Mouse (Mus musculus): ENCODE data around the gene Carmil1. TPM values are rescaled to one million over a fixed set of nuclear protein-coding genes. Genes with fewer than 3 reads are reported as not detected.

The Carmil1 gene
- total and polyA plus RNA-seq, 2 experiments from 2014 or later: 39.3 to 50.9 TPM

GRCm38 (mm10) chr13:24279762-24280438 is 695 bp downstream of the Carmil1 start:
- no peak for TF ChIP-seq CTCF (IDR thresholded peaks at IDR 0.05; ENCODE audit: low read depth)
- DNase-seq (ENCODE audit: low spot score): peak; percentile 24
- Histone ChIP-seq H3K36me3 (ENCODE audit: insufficient read depth, low read length) (no peaks in the 10 kb centered on the region), H3K4me3 (ENCODE audit: low read length) (peak overlapping the region; percentile 82), H3K4me1 (ENCODE audit: insufficient read depth, low read length) (0 out of 2 replicates have a peak, but pooled peaks cover 3% of the 10 kb centered on the region), H3K9me3 (ENCODE audit: low read length) (no peaks in the 10 kb centered on the region), H3K9ac (replicated peaks; ENCODE audit: low read length) (peak overlapping the region; percentile 86), H3K27me3 (ENCODE audit: insufficient read depth, low read length) (no peaks in the 10 kb centered on the region), H3K4me2 (ENCODE audit: low read depth, low read length) (peak overlapping the region; percentile 62), H3K27ac (peak overlapping the region; percentile 92; the same call in 1 of the 2 replicates)
- WGBS: 1% methylated on average over 20 of the region's 21 CpGs
- ATAC-seq: no peak; the same call in 1 of the 2 replicates

- 49% methylated on average over 11 of the region's 11 CpGs for WGBS
Observed at GRCm38 (mm10) chr13:24279407-24279761, 1.2 kb downstream of the Carmil1 start.

GRCm38 (mm10) chr13:24272740-24273377 is 7.7 kb downstream of the Carmil1 start:
- DNase-seq (ENCODE audit: low spot score): no peak
- no peak for TF ChIP-seq CTCF (IDR thresholded peaks at IDR 0.05; ENCODE audit: low read depth)
- Histone ChIP-seq H3K4me1 (ENCODE audit: insufficient read depth, low read length) (no peaks in the 10 kb centered on the region; the same call in 1 of the 2 replicates), H3K9ac (replicated peaks; ENCODE audit: low read length) (no peak overlapping the region), H3K4me3 (ENCODE audit: low read length) (no peak overlapping the region), H3K27me3 (ENCODE audit: insufficient read depth, low read length) (no peaks in the 10 kb centered on the region), H3K27ac (no peak overlapping the region; the same call in 1 of the 2 replicates), H3K9me3 (ENCODE audit: low read length) (no peaks in the 10 kb centered on the region), H3K36me3 (ENCODE audit: insufficient read depth, low read length) (0 out of 2 replicates have a peak, but pooled peaks cover 5% of the 10 kb centered on the region), H3K4me2 (ENCODE audit: low read depth, low read length) (no peak overlapping the region)
- 70% methylated on average over 4 of the region's 4 CpGs for WGBS
- ATAC-seq: no peak

More at GRCm38 (mm10) chr13:24279407-24279761, 1.2 kb downstream of the Carmil1 start:
- DNase-seq (ENCODE audit: low spot score) (no peak), ATAC-seq (no peak)
- TF ChIP-seq CTCF (IDR thresholded peaks at IDR 0.05; ENCODE audit: low read depth): no peak
- H3K4me3 ChIP-seq (ENCODE audit: low read length): peak overlapping the region; percentile 82
- H3K36me3 ChIP-seq (ENCODE audit: insufficient read depth, low read length): 0 out of 2 replicates have a peak, but pooled peaks cover 2% of the 10 kb centered on the region
- H3K27ac ChIP-seq: no peak overlapping the region
- peak overlapping the region; percentile 62 for H3K4me2 ChIP-seq (ENCODE audit: low read depth, low read length)
- no peaks in the 10 kb centered on the region for H3K9me3 ChIP-seq (ENCODE audit: low read length)
- peak overlapping the region; percentile 86 for H3K9ac ChIP-seq (replicated peaks; ENCODE audit: low read length)
- H3K27me3 ChIP-seq (ENCODE audit: insufficient read depth, low read length): no peaks in the 10 kb centered on the region
- 0 out of 2 replicates have a peak, but pooled peaks cover 3% of the 10 kb centered on the region for H3K4me1 ChIP-seq (ENCODE audit: insufficient read depth, low read length)

GRCm38 (mm10) chr13:24269100-24269465 is 11.5 kb downstream of the Carmil1 start:
- WGBS: 72% methylated on average over 3 of the region's 3 CpGs
- Histone ChIP-seq H3K36me3 (ENCODE audit: insufficient read depth, low read length) (no peaks in the 10 kb centered on the region), H3K27ac (peak overlapping the region; percentile 77)

GRCm38 (mm10) chr13:24268355-24269099 is 12.1 kb downstream of the Carmil1 start:
- WGBS: 52% methylated on average over 14 of the region's 14 CpGs
- no peak overlapping the region for H3K4me3 ChIP-seq (ENCODE audit: low read length)
- no peak overlapping the region for H3K9ac ChIP-seq (replicated peaks; ENCODE audit: low read length)
- DNase-seq (ENCODE audit: low spot score) (peak; percentile 30), ATAC-seq (peak; percentile 68)
- H3K27ac ChIP-seq: peak overlapping the region; percentile 77
- no peaks in the 10 kb centered on the region; the same call in 1 of the 2 replicates for H3K4me1 ChIP-seq (ENCODE audit: insufficient read depth, low read length)
- H3K36me3 ChIP-seq (ENCODE audit: insufficient read depth, low read length): no peaks in the 10 kb centered on the region
- H3K9me3 ChIP-seq (ENCODE audit: low read length): no peaks in the 10 kb centered on the region
- H3K4me2 ChIP-seq (ENCODE audit: low read depth, low read length): no peak overlapping the region
- no peaks in the 10 kb centered on the region for H3K27me3 ChIP-seq (ENCODE audit: insufficient read depth, low read length)
- TF ChIP-seq CTCF (IDR thresholded peaks at IDR 0.05; ENCODE audit: low read depth): no peak

More at GRCm38 (mm10) chr13:24269100-24269465, 11.5 kb downstream of the Carmil1 start:
- Histone ChIP-seq H3K9ac (replicated peaks; ENCODE audit: low read length) (no peak overlapping the region), H3K4me2 (ENCODE audit: low read depth, low read length) (no peak overlapping the region), H3K4me3 (ENCODE audit: low read length) (no peak overlapping the region), H3K9me3 (ENCODE audit: low read length) (no peaks in the 10 kb centered on the region), H3K27me3 (ENCODE audit: insufficient read depth, low read length) (no peaks in the 10 kb centered on the region), H3K4me1 (ENCODE audit: insufficient read depth, low read length) (no peaks in the 10 kb centered on the region; the same call in 1 of the 2 replicates)
- TF ChIP-seq CTCF (IDR thresholded peaks at IDR 0.05; ENCODE audit: low read depth): no peak
- ATAC-seq: no peak
- DNase-seq (ENCODE audit: low spot score): no peak

- DNase-seq (ENCODE audit: low spot score) (no peak), ATAC-seq (no peak)
- no peak overlapping the region for H3K27ac ChIP-seq
- no peaks in the 10 kb centered on the region for H3K9me3 ChIP-seq (ENCODE audit: low read length)
- H3K9ac ChIP-seq (replicated peaks; ENCODE audit: low read length): no peak overlapping the region
- WGBS: 93% methylated on average over 5 of the region's 5 CpGs
- no peak overlapping the region for H3K4me3 ChIP-seq (ENCODE audit: low read length)
- TF ChIP-seq CTCF (IDR thresholded peaks at IDR 0.05; ENCODE audit: low read depth): no peak
- no peaks in the 10 kb centered on the region for H3K36me3 ChIP-seq (ENCODE audit: insufficient read depth, low read length)
- H3K27me3 ChIP-seq (ENCODE audit: insufficient read depth, low read length): no peaks in the 10 kb centered on the region
- H3K4me2 ChIP-seq (ENCODE audit: low read depth, low read length): no peak overlapping the region
- H3K4me1 ChIP-seq (ENCODE audit: insufficient read depth, low read length): no peaks in the 10 kb centered on the region
Observed at GRCm38 (mm10) chr13:24264760-24265159, 15.8 kb downstream of the Carmil1 start.
